ENCODE assay signal across 10 mouse cellular contexts in the genomic region with DNA sequence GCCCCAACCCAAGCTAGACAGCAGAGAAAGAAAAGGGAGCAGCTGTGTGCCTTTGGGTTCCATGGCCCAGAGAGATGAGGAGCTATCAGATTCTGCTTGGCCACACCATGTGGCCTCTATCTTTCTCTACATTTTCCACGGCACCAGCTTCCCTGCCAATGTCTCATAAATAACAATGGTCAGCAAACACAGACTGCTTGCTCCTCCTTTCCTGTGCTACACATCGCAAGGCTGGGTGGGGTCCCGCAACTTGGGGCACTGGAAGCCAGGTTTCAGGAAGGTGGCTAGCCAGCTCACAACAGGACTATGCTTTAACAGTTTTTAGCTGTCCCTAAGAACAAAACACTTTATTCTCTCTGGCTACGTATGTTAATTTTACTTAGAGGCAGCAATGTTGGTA. TPM values are rescaled to one million over a fixed set of nuclear protein-coding genes. Genes with fewer than 3 reads are reported as not detected.
A peak's percentile ranks its signal among the peaks of the same experiment; 100 is the strongest.
DNase-seq lines count a peak whose midpoint lies in the region; ATAC-seq and TF ChIP-seq lines count a peak whose summit lies in the region.
"Had no signal": no experiment of that assay in that cellular context is flagged by ENCODE, and none has a peak within 500 bp of the region (broad histone marks: within the 10 kb centered on the region; RNA-seq: fewer than 3 reads in every experiment).

No protein-coding gene starts in this region.

- no peak overlapping the region for H3K4me3 ChIP-seq in heart, adult 2 months
- no peak overlapping the region for H3K4me3 ChIP-seq in ES-Bruce4 (ENCODE audit: low read depth, low read length)
- H3K4me3 ChIP-seq in hindbrain, embryonic 11.5 days (ENCODE audit: low read depth, low read length), result no peak overlapping the region
- no peak overlapping the region for H3K4me3 ChIP-seq in lung, postnatal 0 days (ENCODE audit: low read depth, low read length)
- H3K4me3 ChIP-seq: erythroblast, embryonic 14.5 days had no signal

- H3K4me1 ChIP-seq in heart, adult 2 months (ENCODE audit: control insufficient read depth, insufficient read depth, low read length), result peaks cover 53% of the 10 kb centered on the region
- H3K4me1 ChIP-seq in ES-Bruce4 (ENCODE audit: control insufficient read depth, insufficient read depth, low read length), result peaks cover 15% of the 10 kb centered on the region
- H3K4me1 ChIP-seq in hindbrain, embryonic 11.5 days (replicated peaks; ENCODE audit: control insufficient read depth, insufficient read depth, low read length), result no peaks in the 10 kb centered on the region
- peaks cover 41% of the 10 kb centered on the region; the same call in 1 of the 2 replicates for H3K4me1 ChIP-seq in lung, postnatal 0 days (ENCODE audit: insufficient read depth, low read depth, low read length)

- peak overlapping the region; percentile 82 for H3K27ac ChIP-seq in heart, adult 2 months
- peak overlapping the region; percentile 39 for H3K27ac ChIP-seq in ES-Bruce4 (ENCODE audit: insufficient read depth, low read length)
- H3K27ac ChIP-seq in hindbrain, embryonic 11.5 days (ENCODE audit: low read depth, low read length), result peak overlapping the region; percentile 36; the same call in 1 of the 2 replicates
- H3K27ac ChIP-seq in lung, postnatal 0 days (ENCODE audit: low read length), result peak overlapping the region; percentile 52

- DNase-seq in heart, adult 2 months, result peak in 1 of 2 experiments; percentile 53
- DNase-seq in heart, adult 8-10 months (ENCODE audit: low spot score), result no peak
- no peak for DNase-seq in hindbrain, embryonic 11.5 days (ENCODE audit: low spot score)
- DNase-seq in lung, postnatal 0 days (ENCODE audit: low spot score), result peak; percentile 55
- DNase-seq in gastrocnemius, postnatal 4 days (ENCODE audit: low spot score in 2 of 2), result no peak
- DNase-seq in adrenal gland, adult (ENCODE audit: inconsistent age in 2 of 2, low spot score in 1 of 2), result no peak
- DNase-seq: adrenal gland, postnatal 25 days had no signal

- H3K9ac ChIP-seq in heart, adult 2 months (ENCODE audit: low read depth, low read length), result peak overlapping the region; percentile 40; the same call in 1 of the 2 replicates
- H3K9ac ChIP-seq in ES-Bruce4 (ENCODE audit: low read depth, poor library complexity, severe bottlenecking), result no peak overlapping the region
- H3K9ac ChIP-seq in hindbrain, embryonic 11.5 days (ENCODE audit: low read depth, low read length), result no peak overlapping the region
- H3K9ac ChIP-seq in lung, postnatal 0 days (replicated peaks; ENCODE audit: low read depth), result no peak overlapping the region

- no peak overlapping the region for H3K4me2 ChIP-seq in hindbrain, embryonic 11.5 days (replicated peaks; ENCODE audit: low read depth, low read length)
- H3K4me2 ChIP-seq in lung, postnatal 0 days (replicated peaks; ENCODE audit: low read depth, low read length), result no peak overlapping the region

- H3K79me2 ChIP-seq in heart, adult 2 months (replicated peaks; ENCODE audit: control insufficient read depth, insufficient read depth, low read length), result peaks cover 11% of the 10 kb centered on the region

- no peak for ATAC-seq in hindbrain, embryonic 11.5 days (ENCODE audit: low FRiP score)
- ATAC-seq in lung, postnatal 0 days, result peak; percentile 32; the same call in 1 of the 2 replicates
- no peak for ATAC-seq in monocyte, adult 5-6 weeks (replicated peaks; ENCODE audit: insufficient number of reproducible peaks, low FRiP score, low TSS enrichment, poor library complexity, severe bottlenecking)

- H3K36me3 ChIP-seq in heart, adult 2 months (ENCODE audit: control insufficient read depth, insufficient read depth, low read length), result peaks cover 40% of the 10 kb centered on the region
- H3K36me3 ChIP-seq in ES-Bruce4 (ENCODE audit: control insufficient read depth, insufficient read depth, low read length, poor library complexity, severe bottlenecking), result peaks cover 4% of the 10 kb centered on the region
- H3K36me3 ChIP-seq in hindbrain, embryonic 11.5 days (ENCODE audit: control insufficient read depth, insufficient read depth, low read length), result no peaks in the 10 kb centered on the region
- 0 out of 2 replicates have a peak, but pooled peaks cover 5% of the 10 kb centered on the region for H3K36me3 ChIP-seq in lung, postnatal 0 days (ENCODE audit: insufficient read depth, low read length)

- no peak for TF ChIP-seq POLR2A in heart, adult 2 months (IDR thresholded peaks at IDR 0.05; ENCODE audit: insufficient read depth, low read depth, low read length)
- no peak for TF ChIP-seq POLR2A in ES-Bruce4 (IDR thresholded peaks at IDR 0.05; ENCODE audit: insufficient read depth, low read length)

- intact Hi-C loops in heart, adult 2 months (cut with DNase I), result loop anchor here (5.0 kb wide), 1 partner anchor 36 kb away; no protein-coding TSS in a partner anchor

- H3K9me3 ChIP-seq in ES-Bruce4 (replicated peaks; ENCODE audit: control insufficient read depth, insufficient read depth, low read length, poor library complexity, severe bottlenecking), result no peaks in the 10 kb centered on the region
- no peaks in the 10 kb centered on the region for H3K9me3 ChIP-seq in hindbrain, embryonic 11.5 days (ENCODE audit: control insufficient read depth, low read length)
- H3K9me3 ChIP-seq in lung, postnatal 0 days (ENCODE audit: low read length), result no peaks in the 10 kb centered on the region

- 35% methylated on average over 4 of the region's 4 CpGs for WGBS in heart, adult 2 months
- WGBS in hindbrain, embryonic 11.5 days, result 67% methylated on average over 4 of the region's 4 CpGs
- 45% methylated on average over 4 of the region's 4 CpGs for WGBS in lung, postnatal 0 days

- TF ChIP-seq EP300 in heart, adult 2 months (IDR thresholded peaks at IDR 0.05; ENCODE audit: insufficient read depth, low read depth, low read length), result peak; percentile 67; the same call in 1 of the 2 replicates
- no peak for TF ChIP-seq EP300 in ES-Bruce4 (IDR thresholded peaks at IDR 0.05; ENCODE audit: insufficient read depth, low read depth, low read length)
- peak; percentile 39; the same call in 1 of the 2 replicates for TF ChIP-seq EP300 in lung, postnatal 0 days (IDR thresholded peaks at IDR 0.05)

- H3K27me3 ChIP-seq in heart, adult 2 months (ENCODE audit: control insufficient read depth, insufficient read depth, low read length), result no peaks in the 10 kb centered on the region
- no peaks in the 10 kb centered on the region for H3K27me3 ChIP-seq in ES-Bruce4 (ENCODE audit: control insufficient read depth, insufficient read depth, low read length, poor library complexity, severe bottlenecking)
- no peaks in the 10 kb centered on the region for H3K27me3 ChIP-seq in hindbrain, embryonic 11.5 days (ENCODE audit: control insufficient read depth, insufficient read depth, low read length)
- H3K27me3 ChIP-seq in lung, postnatal 0 days (replicated peaks; ENCODE audit: insufficient read depth, low read length), result no peaks in the 10 kb centered on the region

- no peak for TF ChIP-seq CTCF in heart, adult 2 months (IDR thresholded peaks at IDR 0.05)
- no peak for TF ChIP-seq CTCF in ES-Bruce4 (IDR thresholded peaks at IDR 0.05; ENCODE audit: low read depth, low read length)
- no peak for TF ChIP-seq CTCF in lung, postnatal 0 days (IDR thresholded peaks at IDR 0.05)

RNA-seq across cellular contexts. Expression of gene Actn4, which starts 25.4 kb away (rescaled TPM):
- total RNA-seq in heart, adult 2 months (2021), result 10 to 100 TPM; 66.1 to 85.7 TPM
- polyA plus RNA-seq in heart, adult 2 months (2012; rRNA removed), result 123 and 132 TPM in 2 replicates
- total RNA-seq in heart, adult 8-10 months (2022), result 10 to 100 TPM; 57.8 to 82.0 (median 75.8) TPM
- polyA plus RNA-seq in ES-Bruce4 (2011; ENCODE audit: insufficient read depth, insufficient read length, low read depth, missing spikeins), result 318 and 324 TPM in 2 replicates
- 134 and 157 TPM in 2 replicates for polyA plus RNA-seq in hindbrain, embryonic 11.5 days (2014; fragmentation: Nextera tagmentation; extraction: Ambion mirVana)
- 202 and 218 TPM in 2 replicates for polyA plus RNA-seq in lung, postnatal 0 days (2015; fragmentation: Nextera tagmentation; extraction: Ambion mirVana)
- 25.4 to 66.0 TPM (median 36.9 TPM) in 3 replicates for total RNA-seq in monocyte, adult 5-6 weeks (2017)
- 100 to 1,000 TPM; 133 to 160 TPM for total RNA-seq in gastrocnemius, postnatal 4 days (2021)

RNA-seq across cellular contexts. Expression of gene Eif3k, which starts 44.9 kb away (rescaled TPM):
- 100 to 1,000 TPM; 156 to 177 TPM for total RNA-seq in heart, adult 2 months (2021)
- polyA plus RNA-seq in heart, adult 2 months (2012; rRNA removed), result 221 and 283 TPM in 2 replicates
- total RNA-seq in heart, adult 8-10 months (2022), result 100 to 1,000 TPM; 152 to 167 (median 158) TPM
- polyA plus RNA-seq in ES-Bruce4 (2011; ENCODE audit: insufficient read depth, insufficient read length, low read depth, missing spikeins), result 409 and 413 TPM in 2 replicates
- 389 and 409 TPM in 2 replicates for polyA plus RNA-seq in hindbrain, embryonic 11.5 days (2014; fragmentation: Nextera tagmentation; extraction: Ambion mirVana)
- polyA plus RNA-seq in lung, postnatal 0 days (2015; fragmentation: Nextera tagmentation; extraction: Ambion mirVana), result 287 and 294 TPM in 2 replicates
- total RNA-seq in monocyte, adult 5-6 weeks (2017), result 285 to 328 TPM (median 291 TPM) in 3 replicates
- 100 to 1,000 TPM; 191 to 212 TPM for total RNA-seq in gastrocnemius, postnatal 4 days (2021)

RNA-seq across cellular contexts. Expression of gene Map4k1, which starts 45.1 kb away (rescaled TPM):
- 1 to 10 TPM in 1 of 2 experiments, under 1 TPM in 1; 0.91 to 1.1 TPM for total RNA-seq in heart, adult 2 months (2021)
- polyA plus RNA-seq in heart, adult 2 months (2012; rRNA removed), result 2.7 and 3.4 TPM in 2 replicates
- 1 to 10 TPM in 1 of 4 experiments, under 1 TPM in 3; 0.50 to 1.1 (median 0.74) TPM for total RNA-seq in heart, adult 8-10 months (2022)
- polyA plus RNA-seq in ES-Bruce4 (2011; ENCODE audit: insufficient read depth, insufficient read length, low read depth, missing spikeins), result 33.2 and 36.3 TPM in 2 replicates
- polyA plus RNA-seq in hindbrain, embryonic 11.5 days (2014; fragmentation: Nextera tagmentation; extraction: Ambion mirVana), result 4.3 and 5.0 TPM in 2 replicates
- 2.0 and 3.5 TPM in 2 replicates for polyA plus RNA-seq in lung, postnatal 0 days (2015; fragmentation: Nextera tagmentation; extraction: Ambion mirVana)
- 31.9 to 70.2 TPM (median 54.1 TPM) in 3 replicates for total RNA-seq in monocyte, adult 5-6 weeks (2017)
- total RNA-seq in gastrocnemius, postnatal 4 days (2021), result 1 to 10 TPM; 1.3 to 1.6 TPM

RNA-seq across cellular contexts. Expression of gene Capn12, which starts 55.6 kb away (rescaled TPM):
- under 1 TPM; 0.23 to 0.39 TPM for total RNA-seq in heart, adult 2 months (2021)
- 0.49 and 0.61 TPM in 2 replicates for polyA plus RNA-seq in heart, adult 2 months (2012; rRNA removed)
- total RNA-seq in heart, adult 8-10 months (2022), result under 1 TPM; 0.12 to 0.32 (median 0.23) TPM
- polyA plus RNA-seq in ES-Bruce4 (2011; ENCODE audit: insufficient read depth, insufficient read length, low read depth, missing spikeins), result 0.21 and 0.33 TPM in 2 replicates
- polyA plus RNA-seq in hindbrain, embryonic 11.5 days (2014; fragmentation: Nextera tagmentation; extraction: Ambion mirVana), result 0.21 and 0.29 TPM in 2 replicates
- 0.27 and 0.33 TPM in 2 replicates for polyA plus RNA-seq in lung, postnatal 0 days (2015; fragmentation: Nextera tagmentation; extraction: Ambion mirVana)
- 0.87 TPM in 1 of 3 replicates, not detected in the others for total RNA-seq in monocyte, adult 5-6 weeks (2017)
- under 1 TPM; 0.10 to 0.20 TPM for total RNA-seq in gastrocnemius, postnatal 4 days (2021)
- polyA plus RNA-seq: erythroblast, embryonic 14.5 days had no signal

Comparison
In these comparisons a context has a peak if more than half of its experiments do, and no peak if none do; other contexts are left out.
1. RNA of gene Map4k1, which starts 45.1 kb away (total RNA-seq): 31.9 to 70.2 TPM in monocyte, adult 5-6 weeks; 1.3 to 1.6 TPM in gastrocnemius, postnatal 4 days, 0.91 to 1.1 TPM in heart, adult 2 months and 0.50 to 1.1 TPM in heart, adult 8-10 months; every median in the first group is over 10 times any median in the second.
2. Peak in every context shown above with its lines, with median percentiles within 50 percentile points of each other: H3K27ac ChIP-seq.